Mouse (Mus musculus) layer of hippocampus, adult 6 months (tissue): ENCODE results near the gene Rhbdl3. TPM values are rescaled to one million over a fixed set of nuclear protein-coding genes. Genes with fewer than 3 reads are reported as not detected.

ENCODE experiments used
- long read RNA-seq, 2 experiments: library from polyadenylated mRNA; unstranded; transcript quantifications; one replicate each; pipeline ENCODE4 v2.0.0; 2019 to 2020
- polyA plus RNA-seq: library from polyadenylated mRNA; unstranded; fragments of <200 nt; fragmentation: Nextera tagmentation; gene quantifications from 2 replicates; pipeline ENCODE4 v1.2.3, GENCODE M21; 2021

Rhbdl3 gene
- 1.1 and 1.7 TPM in 2 replicates for polyA plus RNA-seq
- long read RNA-seq, experiment 1, partial matches to known transcripts = 1 of 8 reads
- long read RNA-seq, experiment 1, other reads (novel, unspliced or antisense) = 6 of 8 reads
- long read RNA-seq, experiment 2, partial matches to known transcripts = 12 of 19 reads
- long read RNA-seq, experiment 2, other reads (novel, unspliced or antisense) = 3 of 19 reads

GRCm38 (mm10) chr11:80300551-80301315 is at the start of gene Rhbdl3:
Rhbdl3 (plus strand) TSS chr11:80300912.

GRCm38 (mm10) chr11:80377712-80378451 is 77.2 kb downstream of the Rhbdl3 start, which contains the start of gene 5730455P16Rik:
5730455P16Rik (minus strand) TSS chr11:80378034.

GRCm38 (mm10) chr11:80383019-80383625 is 82.4 kb downstream of the Rhbdl3 start, which contains the start of gene Zfp207:
Zfp207 (plus strand) TSS chr11:80383279.

Other genes with a start within 250 kb of the Rhbdl3 start
- gene Crlf3, start 219.9 kb upstream of the Rhbdl3 start, polyA plus RNA-seq = 13.4 and 13.6 TPM in 2 replicates
- gene Atad5, start 211.5 kb upstream of the Rhbdl3 start, polyA plus RNA-seq = 0.60 and 0.63 TPM in 2 replicates
- gene Tefm, start 158.7 kb upstream of the Rhbdl3 start, polyA plus RNA-seq = 12.4 and 13.7 TPM in 2 replicates
- 4.7 TPM in 2 replicates for gene Adap2, start 146.8 kb upstream of the Rhbdl3 start, polyA plus RNA-seq
- gene Rnf135, start 117.1 kb upstream of the Rhbdl3 start, polyA plus RNA-seq = 5.4 and 5.8 TPM in 2 replicates
- gene Rhot1, start 91.9 kb upstream of the Rhbdl3 start, polyA plus RNA-seq = 53.5 and 55.6 TPM in 2 replicates
- gene 5730455P16Rik, start 77.1 kb downstream of the Rhbdl3 start, polyA plus RNA-seq = 28.7 and 29.2 TPM in 2 replicates
- gene Zfp207, start 82.4 kb downstream of the Rhbdl3 start, polyA plus RNA-seq = 58.1 and 67.8 TPM in 2 replicates
- gene Psmd11, start 127.7 kb downstream of the Rhbdl3 start, polyA plus RNA-seq = 141 and 147 TPM in 2 replicates
- 18.5 and 22.1 TPM in 2 replicates for gene Cdk5r1, start 176.1 kb downstream of the Rhbdl3 start, polyA plus RNA-seq